ENCODE assay signal across 8 mouse cellular contexts in genomic region chr5:16470366-16470982, GRCm38 (mm10).
A peak's percentile ranks its signal among the peaks of the same experiment; 100 is the strongest.
DNase-seq lines count a peak whose midpoint lies in the region; ATAC-seq lines count a peak whose summit lies in the region.

No protein-coding gene starts in this region.

- H3K9ac ChIP-seq in neural tube, embryonic 14.5 days (replicated peaks; ENCODE audit: low read depth, low read length), result no peak overlapping the region
- no peak overlapping the region for H3K9ac ChIP-seq in forebrain, embryonic 12.5 days

- intact Hi-C loops in heart, postnatal 36 days (cut with DNase I), result no loop called here

- H3K27me3 ChIP-seq in limb, embryonic 10.5 days (ENCODE audit: low read depth, poor library complexity, severe bottlenecking), result no peaks in the 10 kb centered on the region
- no peaks in the 10 kb centered on the region for H3K27me3 ChIP-seq in neural tube, embryonic 14.5 days (ENCODE audit: control insufficient read depth, insufficient read depth, low read length)
- no peaks in the 10 kb centered on the region for H3K27me3 ChIP-seq in forebrain, embryonic 12.5 days

- 10% methylated on average over 10 of the region's 10 CpGs for WGBS in limb, embryonic 10.5 days
- WGBS in neural tube, embryonic 14.5 days, result 34% methylated on average over 10 of the region's 10 CpGs
- 63% methylated on average over 10 of the region's 10 CpGs for WGBS in forebrain, embryonic 12.5 days

- ATAC-seq in neural tube, embryonic 14.5 days (ENCODE audit: low read depth), result peak; percentile 74; the same call in 1 of the 2 replicates
- ATAC-seq in forebrain, embryonic 12.5 days (ENCODE audit: low FRiP score), result no peak

- H3K9me3 ChIP-seq in limb, embryonic 10.5 days (replicated peaks), result no peaks in the 10 kb centered on the region
- H3K9me3 ChIP-seq in neural tube, embryonic 14.5 days (ENCODE audit: control insufficient read depth, low read length), result no peaks in the 10 kb centered on the region
- no peaks in the 10 kb centered on the region for H3K9me3 ChIP-seq in forebrain, embryonic 12.5 days

- H3K4me2 ChIP-seq in neural tube, embryonic 14.5 days (ENCODE audit: low read depth, low read length), result 0 out of 2 replicates have a peak overlapping the region, but pooled peaks have one; percentile 11
- no peak overlapping the region for H3K4me2 ChIP-seq in forebrain, embryonic 12.5 days

- H3K27ac ChIP-seq in limb, embryonic 10.5 days, result peak overlapping the region; percentile 66
- no peak overlapping the region for H3K27ac ChIP-seq in neural tube, embryonic 14.5 days (ENCODE audit: low read depth, low read length)
- no peak overlapping the region for H3K27ac ChIP-seq in forebrain, embryonic 12.5 days

- no peaks in the 10 kb centered on the region for H3K36me3 ChIP-seq in limb, embryonic 10.5 days
- no peaks in the 10 kb centered on the region for H3K36me3 ChIP-seq in neural tube, embryonic 14.5 days (ENCODE audit: control insufficient read depth, insufficient read depth, low read length)
- H3K36me3 ChIP-seq in forebrain, embryonic 12.5 days (replicated peaks), result no peaks in the 10 kb centered on the region

- H3K4me1 ChIP-seq in limb, embryonic 10.5 days, result peaks cover 16% of the 10 kb centered on the region
- no peaks in the 10 kb centered on the region for H3K4me1 ChIP-seq in neural tube, embryonic 14.5 days (ENCODE audit: control insufficient read depth, insufficient read depth, low read length)
- no peaks in the 10 kb centered on the region for H3K4me1 ChIP-seq in forebrain, embryonic 12.5 days

- H3K4me3 ChIP-seq in limb, embryonic 10.5 days, result no peak overlapping the region
- H3K4me3 ChIP-seq in neural tube, embryonic 14.5 days (ENCODE audit: low read depth, low read length), result no peak overlapping the region
- no peak overlapping the region for H3K4me3 ChIP-seq in forebrain, embryonic 12.5 days (replicated peaks)

- peak; percentile 3 for DNase-seq in adrenal gland, adult 8-10 months
- peak; percentile 29 for DNase-seq in embryo, embryonic 11.5 days (ENCODE audit: low read depth, low spot score)
- peak; percentile 4 to 22 for DNase-seq in heart, postnatal 36 days
- peak; percentile 39 for DNase-seq in limb, embryonic 10.5 days (ENCODE audit: low spot score)
- DNase-seq in right cerebral cortex, postnatal 4 days, result no peak
- no peak for DNase-seq in right cerebral cortex, postnatal 36 days (ENCODE audit: low spot score in 2 of 2)

Comparison
In these comparisons a context has a peak if more than half of its experiments do, and no peak if none do; other contexts are left out.
1. DNase-seq: peak in adrenal gland, adult 8-10 months (single experiment), embryo, embryonic 11.5 days (single experiment), heart, postnatal 36 days (2 of 2) and limb, embryonic 10.5 days (single experiment); none in right cerebral cortex, postnatal 4 days (single experiment) and right cerebral cortex, postnatal 36 days (0 of 2).